7 mouse cellular contexts compared by ENCODE assay signal in genomic region chr8:128948941-128949340, GRCm38 (mm10).
A peak's percentile ranks its signal among the peaks of the same experiment; 100 is the strongest.
DNase-seq lines count a peak whose midpoint lies in the region; ATAC-seq and TF ChIP-seq lines count a peak whose summit lies in the region.
"Not testable (repeated sequence)": the region's sequence is repeated elsewhere in the genome, so short reads cannot be mapped to it uniquely, and the experiment has no call there.

No protein-coding gene starts in this region.

- H3K9ac ChIP-seq in forebrain, postnatal 0 days: not testable (repeated sequence)

- DNase-seq in ES-CJ7 (ENCODE audit: low read depth, low spot score): peak; percentile 57
- DNase-seq in R1 (ENCODE audit: low read depth, low spot score): peak; percentile 9
- DNase-seq in ZHBTc4 (ENCODE audit: low read depth, low spot score): peak; percentile 62
- DNase-seq in cerebellum, postnatal 10 days: peak; percentile 18 to 35
- DNase-seq in forebrain, postnatal 0 days: peak; percentile 11
- peak; percentile 1 for DNase-seq in left cerebral cortex, postnatal 4 days

- H3K4me3 ChIP-seq in E14TG2a.4 (replicated peaks; ENCODE audit: low read length): 0 out of 2 replicates have a peak overlapping the region, but pooled peaks have one; percentile 7
- not testable (repeated sequence) for H3K4me3 ChIP-seq in forebrain, postnatal 0 days (ENCODE audit: low read depth, low read length)

- not testable (repeated sequence) for H3K27me3 ChIP-seq in E14TG2a.4 (ENCODE audit: insufficient read depth, low read length); forebrain, postnatal 0 days (ENCODE audit: insufficient read depth, low read length)

- not testable (repeated sequence) for TF ChIP-seq CTCF in E14TG2a.4 (conservative IDR thresholded peaks at IDR 0.05; ENCODE audit: low read length); forebrain, postnatal 0 days (IDR thresholded peaks at IDR 0.05; ENCODE audit: low read depth)

- not testable (repeated sequence) for H3K4me1 ChIP-seq in E14TG2a.4 (replicated peaks; ENCODE audit: low read depth, low read length); forebrain, postnatal 0 days (ENCODE audit: insufficient read depth)

- intact Hi-C loops in left cerebral cortex, postnatal 4 days (cut with DNase I): not testable (repeated sequence)

- H3K27ac ChIP-seq in forebrain, postnatal 0 days (ENCODE audit: low read depth, low read length): not testable (repeated sequence)

- not testable (repeated sequence) for H3K4me2 ChIP-seq in forebrain, postnatal 0 days (ENCODE audit: low read depth)

- not testable (repeated sequence) for H3K36me3 ChIP-seq in E14TG2a.4 (ENCODE audit: insufficient read depth, low read length); forebrain, postnatal 0 days (ENCODE audit: insufficient read depth)

- 72% methylated on average over 11 of the region's 11 CpGs for WGBS in forebrain, postnatal 0 days

- H3K9me3 ChIP-seq in E14TG2a.4 (ENCODE audit: low read length); forebrain, postnatal 0 days (ENCODE audit: low read length): not testable (repeated sequence)

- ATAC-seq in forebrain, postnatal 0 days: not testable (repeated sequence)

Comparison
In these comparisons a context has a peak if more than half of its experiments do, and no peak if none do; other contexts are left out.
1. DNase-seq: peak in every context shown above with its lines; median percentile 62 in ZHBTc4; 57 in ES-CJ7; 26 in cerebellum, postnatal 10 days; 11 in forebrain, postnatal 0 days; 9 in R1; 1 in left cerebral cortex, postnatal 4 days.